Mouse (Mus musculus) thymus, adult 18-20 months (tissue): ENCODE data around the gene Acod1.
A peak's percentile ranks its signal among the peaks of the same experiment; 100 is the strongest.

Experiments used
- DNase-seq, 2 experiments: peaks; one replicate each; pipeline ENCODE4 v3.0.0; 2022; ENCODE audit warnings: mixed read lengths in 2 of 2

The Acod1 gene

DNA sequence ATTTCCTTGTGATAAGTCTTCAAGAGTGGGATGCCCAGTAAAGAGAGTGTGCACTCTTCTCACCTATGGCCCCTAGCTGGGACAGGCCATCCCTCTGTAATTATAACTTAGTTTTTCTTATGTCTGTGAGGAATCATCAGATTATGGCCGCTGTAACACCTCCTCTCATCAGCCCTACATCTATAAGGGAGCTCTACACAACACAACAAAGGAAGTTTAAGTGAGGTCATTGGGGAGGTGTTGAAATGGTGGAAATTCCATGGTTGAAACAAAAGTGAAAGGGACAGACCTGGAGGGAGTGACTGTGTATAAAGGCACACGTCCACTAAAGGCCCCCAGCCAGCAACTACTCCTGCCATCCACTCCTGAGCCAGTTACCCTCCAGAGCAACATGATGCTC, at the start of gene Acod1:
TSS of gene Acod1 (plus strand) at position 301 of the 400 bp plus-strand sequence.
- DNase-seq, result no peak

- no peak for DNase-seq
Measured at GRCm38 (mm10) chr14:103007737-103008136, 39.0 kb upstream of the Acod1 start.

- no peak for DNase-seq
Measured at GRCm38 (mm10) chr14:103011782-103012181, 35.0 kb upstream of the Acod1 start.

DNA sequence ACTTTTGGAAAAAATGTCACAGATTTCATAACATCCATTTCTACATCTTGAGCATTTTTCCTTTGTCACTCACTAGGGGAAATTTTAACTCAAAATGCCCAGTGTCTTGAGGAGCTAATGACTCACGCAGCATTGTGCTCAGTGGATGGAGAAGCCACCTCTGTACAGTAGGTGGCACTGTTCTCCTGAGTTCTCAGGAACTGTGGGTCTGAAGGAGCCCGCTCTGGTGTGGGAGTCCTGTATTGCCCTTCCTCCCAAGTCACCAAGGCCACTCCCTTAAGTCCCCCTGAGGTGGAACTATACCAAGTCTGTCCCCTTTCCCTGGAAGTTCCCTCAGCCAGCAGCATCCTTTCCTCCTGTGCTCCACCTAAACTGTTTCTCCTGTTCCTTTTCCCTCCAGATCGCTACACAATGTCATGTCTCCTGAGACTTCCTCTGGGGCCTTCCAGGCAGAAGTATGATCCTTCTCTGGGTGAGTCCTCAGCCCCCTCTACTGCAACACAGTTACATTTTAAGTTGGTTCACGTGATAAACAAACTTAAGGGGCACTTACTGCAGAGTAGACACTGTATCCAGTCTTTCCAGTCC, 34.1 kb upstream of the Acod1 start:
- DNase-seq, result peak in 1 of 2 experiments; percentile 27

DNA sequence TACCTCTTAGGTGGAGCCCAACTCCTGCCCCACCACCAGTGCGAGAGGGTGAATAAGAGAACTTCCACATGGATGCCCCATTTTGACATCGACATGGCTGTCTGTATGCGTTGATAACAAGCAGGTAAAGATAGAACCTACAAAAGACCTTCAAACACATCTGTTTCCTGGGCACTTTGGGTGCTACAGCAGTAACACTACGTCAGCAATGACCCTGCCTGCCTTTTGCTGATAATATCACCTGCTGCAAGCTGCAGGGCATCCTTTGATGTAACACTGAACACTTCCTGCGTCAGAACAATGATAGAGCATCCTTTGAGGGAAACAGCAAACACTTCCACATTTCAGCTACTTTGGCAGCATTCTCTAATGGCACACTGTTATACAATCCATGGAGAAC, 29.8 kb upstream of the Acod1 start:
- no peak for DNase-seq

GRCm38 (mm10) chr14:103020046-103020445, 26.7 kb upstream of the Acod1 start:
- no peak for DNase-seq

DNA sequence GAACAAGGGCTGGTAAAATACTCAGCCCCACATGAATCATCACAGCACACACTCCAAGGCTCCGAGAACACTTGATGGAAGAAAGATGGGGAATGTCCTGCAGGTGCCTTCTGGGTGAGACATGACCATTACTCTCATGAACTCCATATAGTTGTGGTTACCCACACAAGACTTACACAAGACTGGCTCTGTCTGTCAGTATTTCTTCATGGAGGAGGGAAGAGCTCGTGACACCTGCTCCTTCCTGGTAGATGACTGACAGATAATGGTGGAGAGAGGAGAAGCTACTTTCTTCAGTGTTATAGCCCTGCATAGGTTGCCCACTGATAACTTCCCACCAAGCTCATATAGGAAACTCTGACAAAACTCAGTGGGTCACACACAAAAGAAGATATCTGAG, 17.6 kb upstream of the Acod1 start:
- DNase-seq, result no peak

DNA sequence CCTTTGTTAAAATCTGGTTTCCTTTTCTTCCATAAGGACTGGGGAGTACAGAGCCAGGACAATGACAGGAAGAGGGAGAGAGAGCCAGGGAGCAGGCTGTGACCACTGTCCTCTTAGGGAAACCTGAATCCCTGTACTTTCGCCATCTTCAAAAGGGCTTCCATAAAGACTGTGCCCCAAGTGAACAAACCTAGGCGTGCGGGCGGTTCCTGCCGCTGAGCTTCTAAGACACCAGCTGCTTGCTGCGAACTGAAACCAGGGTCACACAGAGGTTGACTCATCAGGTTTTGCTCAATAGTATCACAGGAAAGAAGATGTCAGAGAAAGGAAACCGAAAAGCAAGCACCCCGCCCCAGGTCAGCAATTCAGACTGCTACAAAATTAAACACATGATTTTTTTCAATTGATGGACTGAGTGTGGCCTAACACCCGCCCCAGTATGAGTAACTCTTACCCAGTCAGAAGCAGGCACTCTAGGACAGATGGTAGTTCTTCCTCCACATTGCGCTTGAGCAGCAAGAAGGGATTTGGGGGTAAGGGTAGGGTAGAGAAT, 13.4 kb upstream of the Acod1 start:
- no peak for DNase-seq

GRCm38 (mm10) chr14:103034076-103034475, 12.7 kb upstream of the Acod1 start:
- no peak for DNase-seq

- no peak for DNase-seq
Measured at GRCm38 (mm10) chr14:103037016-103037415, 9.8 kb upstream of the Acod1 start.

GRCm38 (mm10) chr14:103048292-103049086, 1.7 kb downstream of the Acod1 start:
- DNase-seq, result no peak

DNA sequence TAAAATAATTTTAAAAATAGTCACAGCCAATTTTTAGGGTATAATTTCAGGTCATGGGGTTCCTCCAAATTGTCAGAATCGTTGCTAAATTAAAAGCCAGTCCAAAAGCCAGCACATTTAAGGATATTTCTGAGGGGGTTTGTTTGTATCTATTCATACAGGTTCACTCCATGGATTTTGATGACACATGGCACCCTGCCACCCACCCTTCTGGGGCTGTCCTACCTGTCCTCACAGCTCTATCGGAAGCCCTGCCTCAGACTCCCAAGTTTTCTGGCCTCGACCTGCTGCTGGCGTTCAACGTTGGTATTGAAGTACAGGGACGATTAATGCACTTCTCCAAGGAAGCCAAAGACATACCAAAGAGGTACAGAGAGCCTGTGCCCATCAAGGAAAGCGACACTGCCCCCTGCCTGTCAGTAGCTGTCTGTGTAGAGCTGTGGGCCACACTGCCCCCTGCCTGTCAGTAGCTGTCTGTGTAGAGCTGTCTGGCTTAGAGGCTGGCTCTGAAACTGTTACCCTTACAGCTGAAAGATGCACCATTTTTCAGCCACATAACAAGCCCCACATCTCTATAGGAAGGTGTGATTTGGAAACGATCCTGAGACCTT, 4.5 kb downstream of the Acod1 start:
- peak; percentile 62 to 63 for DNase-seq

DNA sequence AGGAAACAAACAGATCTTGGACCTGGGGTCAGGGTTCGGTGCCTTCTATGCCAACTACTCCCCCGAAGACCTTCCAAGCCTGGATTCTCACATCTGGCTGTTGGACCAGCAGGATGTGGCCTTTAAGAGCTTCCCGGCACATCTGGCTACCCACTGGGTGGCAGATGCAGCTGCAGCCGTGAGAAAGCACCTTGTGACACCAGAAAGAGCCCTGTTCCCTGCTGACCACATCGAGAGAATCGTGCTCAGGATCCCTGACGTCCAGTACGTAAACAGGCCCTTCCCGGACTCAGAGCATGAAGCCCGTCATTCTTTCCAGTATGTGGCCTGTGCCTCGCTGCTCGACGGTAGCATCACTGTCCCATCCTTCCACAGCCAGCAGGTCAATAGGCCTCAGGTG, 8.0 kb downstream of the Acod1 start:
- no peak for DNase-seq

- no peak for DNase-seq
Measured at GRCm38 (mm10) chr14:103056601-103057000, 9.8 kb downstream of the Acod1 start.

DNA sequence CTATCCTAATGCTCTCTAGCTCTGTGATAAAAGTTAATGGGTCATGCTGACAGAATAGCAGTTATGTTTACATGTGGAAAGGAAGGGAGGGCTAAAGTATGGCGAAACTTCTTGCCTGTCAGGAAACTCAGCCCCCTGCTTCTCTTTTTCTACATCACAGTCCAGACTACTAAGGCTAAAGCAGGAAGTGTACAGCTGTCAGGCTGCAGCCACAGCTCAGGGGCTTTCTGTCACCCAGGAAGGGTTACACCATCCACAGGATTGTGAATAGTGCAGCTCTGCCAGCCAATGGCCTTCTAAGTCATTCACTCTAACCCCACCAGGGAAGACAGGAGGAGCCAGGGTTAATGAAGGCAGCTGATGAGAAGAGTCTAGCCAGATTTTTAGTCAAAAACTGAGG, 12.2 kb downstream of the Acod1 start:
- DNase-seq, result no peak

- no peak for DNase-seq
Measured at GRCm38 (mm10) chr14:103059495-103059894, 12.7 kb downstream of the Acod1 start.

DNA sequence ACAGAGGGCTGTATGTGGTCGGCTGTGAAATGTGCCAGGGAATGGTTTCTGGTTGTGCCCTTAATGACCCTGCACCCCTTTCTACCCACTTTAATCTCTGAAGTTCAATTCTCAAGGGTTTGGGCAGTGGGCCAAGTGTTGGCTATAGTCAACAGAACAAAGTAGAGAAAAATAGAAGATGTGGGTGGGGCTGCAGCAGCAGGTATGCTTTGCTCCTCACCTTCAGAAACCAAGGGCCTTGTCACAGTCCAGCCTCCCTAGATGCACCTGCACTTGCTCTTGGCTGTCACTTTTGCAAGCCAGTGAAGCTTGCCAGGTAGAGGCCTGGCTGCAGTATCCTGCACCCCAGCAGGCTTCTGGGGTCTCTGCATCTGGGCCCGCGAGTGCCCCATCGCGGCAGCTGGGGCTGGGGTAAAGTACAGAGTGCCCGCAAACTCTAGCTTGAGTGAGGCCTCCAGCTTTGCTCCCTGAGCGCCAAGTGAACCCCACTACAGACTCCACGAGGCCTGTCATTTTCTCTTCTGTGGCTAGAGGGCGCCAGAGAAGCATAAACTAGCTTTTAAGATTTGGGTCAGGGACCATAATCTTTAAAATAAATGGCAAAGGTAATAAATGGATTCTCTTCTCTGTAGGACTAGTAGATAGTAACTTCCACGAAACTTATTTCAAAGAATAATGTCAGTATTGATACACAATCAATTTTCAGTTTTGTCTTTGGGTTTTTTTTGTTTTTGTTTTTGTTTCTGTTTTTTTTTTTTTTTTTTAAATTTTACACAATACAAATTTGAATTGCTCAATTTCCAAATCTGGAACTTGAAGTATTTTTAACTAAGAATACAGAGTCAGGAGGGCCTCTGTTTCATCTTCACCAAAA, 18.8 kb downstream of the Acod1 start:
- peak; percentile 40 to 65 for DNase-seq

GRCm38 (mm10) chr14:103069465-103069863, 22.7 kb downstream of the Acod1 start:
- no peak for DNase-seq

GRCm38 (mm10) chr14:103069864-103070611, 23.3 kb downstream of the Acod1 start, which contains the start of gene Cln5:
TSS of gene Cln5 (plus strand) at chr14:103070216.
- peak; percentile 89 to 90 for DNase-seq

DNA sequence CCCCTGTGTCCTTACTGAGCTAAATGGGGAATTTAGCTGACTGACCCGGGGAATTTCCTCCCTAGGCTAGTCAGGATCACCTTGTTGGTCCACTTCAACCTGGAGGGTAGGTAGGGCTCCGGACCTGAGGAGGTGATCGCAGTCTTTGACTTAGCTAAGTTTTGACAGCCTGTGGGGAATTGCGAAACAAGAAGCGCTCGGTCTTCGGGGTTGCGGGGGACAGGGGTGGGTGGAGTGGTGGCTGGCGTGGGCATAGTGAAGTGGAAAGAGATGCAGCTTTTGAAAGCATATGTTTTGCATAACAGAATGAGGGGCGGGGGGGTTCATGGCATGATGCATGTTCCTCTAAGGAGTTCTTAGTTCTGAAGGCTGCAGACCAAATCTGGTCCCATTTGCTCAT, 24.0 kb downstream of the Acod1 start:
- peak in 1 of 2 experiments; percentile 11 for DNase-seq

DNA sequence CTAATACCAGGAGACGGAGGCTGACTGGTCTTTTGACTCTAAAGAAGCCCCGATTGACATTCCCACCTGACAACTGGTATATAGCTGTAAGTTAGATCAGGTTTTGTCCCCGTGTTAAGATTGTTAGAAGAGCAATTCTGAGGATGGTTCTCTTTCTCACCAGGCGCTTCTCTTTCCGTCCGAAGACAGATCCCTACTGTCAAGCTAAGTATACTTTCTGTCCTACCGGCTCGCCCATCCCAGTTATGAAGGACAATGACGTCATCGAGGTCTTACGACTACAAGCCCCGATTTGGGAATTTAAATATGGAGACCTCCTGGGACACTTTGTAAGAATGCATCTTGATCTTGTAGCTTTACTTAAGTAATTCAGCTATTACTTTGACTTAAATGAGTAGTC, 24.7 kb downstream of the Acod1 start:
- DNase-seq, result no peak

DNA sequence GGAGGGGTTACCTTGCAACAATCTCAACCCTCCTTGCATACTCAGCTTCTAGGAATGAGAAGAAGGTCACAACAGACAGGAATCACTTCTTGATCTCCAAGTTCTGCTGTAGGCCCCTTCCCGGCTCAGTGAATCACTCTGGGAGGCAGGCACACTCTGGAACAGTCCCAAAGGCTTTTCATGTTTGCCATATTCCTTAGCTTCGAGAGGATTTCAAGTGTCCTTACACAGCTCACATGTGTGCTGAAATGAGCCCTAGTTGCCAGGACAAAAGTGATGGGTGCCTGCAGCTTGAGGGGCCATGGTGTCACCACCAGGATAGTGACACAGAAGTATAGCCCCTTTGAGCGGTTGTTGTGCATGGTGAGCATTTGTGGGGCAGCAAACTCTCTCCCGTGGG, 26.0 kb downstream of the Acod1 start:
- no peak for DNase-seq
